In genomic region chr13:40453360-40453759, GRCm38 (mm10) we compare ENCODE assay signal across 22 mouse cellular contexts.
"Had no signal": no experiment of that assay in that cellular context is flagged by ENCODE, and none has a peak within 500 bp of the region (broad histone marks: within the 10 kb centered on the region; RNA-seq: fewer than 3 reads in every experiment).

No protein-coding gene starts in this region.

- H3K9me3 ChIP-seq: liver, embryonic 15.5 days; lung, embryonic 15.5 days; midbrain, embryonic 10.5 days; midbrain, embryonic 12.5 days; neural tube, embryonic 13.5 days; neural tube, embryonic 15.5 days; stomach, embryonic 15.5 days had no signal

- H3K4me1 ChIP-seq: liver, embryonic 15.5 days; lung, embryonic 15.5 days; midbrain, embryonic 12.5 days; neural tube, embryonic 13.5 days; neural tube, embryonic 15.5 days; stomach, embryonic 15.5 days had no signal

- H3K36me3 ChIP-seq: liver, embryonic 15.5 days; lung, embryonic 15.5 days; midbrain, embryonic 10.5 days; midbrain, embryonic 12.5 days; neural tube, embryonic 13.5 days; neural tube, embryonic 15.5 days; stomach, embryonic 15.5 days had no signal

- H3K27ac ChIP-seq: liver, embryonic 15.5 days; lung, embryonic 15.5 days; macrophage; midbrain, embryonic 10.5 days; midbrain, embryonic 12.5 days; neural tube, embryonic 13.5 days; neural tube, embryonic 15.5 days; stomach, embryonic 15.5 days; stomach, postnatal 0 days had no signal

- H3K4me3 ChIP-seq: liver, embryonic 15.5 days; lung, embryonic 15.5 days; midbrain, embryonic 10.5 days; midbrain, embryonic 12.5 days; myocyte; neural tube, embryonic 13.5 days; neural tube, embryonic 15.5 days; stomach, embryonic 15.5 days had no signal

- H3K4me2 ChIP-seq: liver, embryonic 15.5 days; lung, embryonic 15.5 days; midbrain, embryonic 12.5 days; neural tube, embryonic 13.5 days; neural tube, embryonic 15.5 days; stomach, embryonic 15.5 days had no signal

- DNase-seq: liver, postnatal 0 days; lung, adult 2 months; lung, postnatal 10 days; midbrain, embryonic 14.5 days; retina, postnatal 1 day; right cerebral cortex, adult 18-20 months; right cerebral cortex, postnatal 25 days; right cerebral cortex, postnatal 4 days; thymus, adult 2 months; thymus, postnatal 25 days; thymus, postnatal 4 days had no signal

- H3K9ac ChIP-seq: liver, embryonic 15.5 days; liver, postnatal 0 days; lung, embryonic 15.5 days; midbrain, embryonic 12.5 days; neural tube, embryonic 13.5 days; neural tube, embryonic 15.5 days; stomach, embryonic 15.5 days had no signal

- ATAC-seq: liver, postnatal 0 days; midbrain, embryonic 16.5 days had no signal

- H3K27me3 ChIP-seq: liver, embryonic 15.5 days; lung, embryonic 15.5 days; midbrain, embryonic 12.5 days; neural tube, embryonic 13.5 days; neural tube, embryonic 15.5 days; stomach, embryonic 15.5 days had no signal
